Mouse (Mus musculus) bone marrow, adult 2 months (tissue): ENCODE results near the gene Nt5e.

Experiments
- CTCF ChIP-seq: fragments of 200-500 bp; IDR thresholded peaks from 2 replicates; pipeline ENCODE4 v1.5.1; 2011; ENCODE audit warnings: low read length, control low read depth; ENCODE audit not compliant: control insufficient read depth, insufficient read depth
- POLR2A ChIP-seq: fragments of 200-500 bp; IDR thresholded peaks from 2 replicates; pipeline ENCODE4 v1.6.1; 2011; ENCODE audit warnings: low read depth, mild to moderate bottlenecking, control low read depth, low read length, borderline replicate concordance; ENCODE audit not compliant: control insufficient read depth

- TF ChIP-seq CTCF (peak; percentile 59), POLR2A (no peak)
Measured at GRCm38 (mm10) chr9:88366308-88366707, 39.3 kb downstream of the Nt5e start.
